Mouse (Mus musculus) testis, adult 2 months (tissue): ENCODE results near the gene Angptl4.

Experiments
- CTCF ChIP-seq: fragments of 200-500 bp; IDR thresholded peaks from 2 replicates; pipeline ENCODE4 v1.5.1; 2012; ENCODE audit warnings: low read depth, mild to moderate bottlenecking, inconsistent platforms, low read length, moderate library complexity; ENCODE audit not compliant: control insufficient read depth, insufficient read depth, insufficient replicate concordance
- POLR2A ChIP-seq: fragments of 200-500 bp; IDR thresholded peaks from 2 replicates; pipeline ENCODE4 v1.6.1; 2012; ENCODE audit warnings: low read depth, mild to moderate bottlenecking, inconsistent platforms, low read length, moderate library complexity; ENCODE audit not compliant: control insufficient read depth

DNA sequence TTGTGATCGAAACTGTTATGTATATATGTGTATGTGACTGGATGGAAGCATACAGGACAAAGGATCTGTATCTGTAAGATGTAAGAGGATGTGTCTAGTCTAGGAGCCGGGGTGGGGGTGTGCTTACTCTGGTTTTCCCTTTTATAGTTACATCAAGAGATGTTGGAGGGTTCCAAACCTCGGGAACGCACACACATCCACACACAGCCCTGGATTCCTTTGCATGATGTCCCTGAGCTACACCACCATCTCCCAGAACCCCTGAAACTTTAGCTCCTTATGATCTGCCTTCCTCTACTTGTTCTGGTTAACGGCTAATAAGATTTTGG, 1.7 kb downstream of the Angptl4 start:
- TF ChIP-seq CTCF (no peak), POLR2A (no peak)
